Mouse (Mus musculus): Measurements from ENCODE around the gene Slc23a2. TPM values are rescaled to one million over a fixed set of nuclear protein-coding genes. Genes with fewer than 3 reads are reported as not detected.

The Slc23a2 gene
- polyA plus RNA-seq, 1 experiment from 2014 or later: 14.2 TPM

- Histone ChIP-seq H3K4me1 (replicated peaks; ENCODE audit: control insufficient read depth, insufficient read depth, low read length) (no peaks in the 10 kb centered on the region), H3K9ac (ENCODE audit: low read length) (no peak overlapping the region), H3K4me2 (ENCODE audit: low read depth, low read length, severe bottlenecking) (no peak overlapping the region), H3K27me3 (ENCODE audit: control insufficient read depth, insufficient read depth, low read length) (no peaks in the 10 kb centered on the region), H3K27ac (ENCODE audit: low read depth, low read length) (no peak overlapping the region), H3K9me3 (ENCODE audit: control insufficient read depth, low read length) (no peaks in the 10 kb centered on the region), H3K4me3 (ENCODE audit: low read depth, low read length) (no peak overlapping the region), H3K36me3 (ENCODE audit: control insufficient read depth, insufficient read depth, low read length) (no peaks in the 10 kb centered on the region; the same call in 1 of the 2 replicates)
- DNase-seq (ENCODE audit: low spot score): no peak
- ATAC-seq (replicated peaks; ENCODE audit: low FRiP score): no peak
- whole genome bisulfite sequencing: 58% methylated on average over 6 of the region's 6 CpGs
These were observed 137.5 kb downstream of the Slc23a2 start for GRCm38 (mm10) chr2:132007475-132007819.

- Histone ChIP-seq H3K4me2 (ENCODE audit: low read depth, low read length, severe bottlenecking) (no peak overlapping the region), H3K4me1 (replicated peaks; ENCODE audit: control insufficient read depth, insufficient read depth, low read length) (no peaks in the 10 kb centered on the region), H3K27me3 (ENCODE audit: control insufficient read depth, insufficient read depth, low read length) (no peaks in the 10 kb centered on the region), H3K4me3 (ENCODE audit: low read depth, low read length) (no peak overlapping the region), H3K36me3 (ENCODE audit: control insufficient read depth, insufficient read depth, low read length) (no peaks in the 10 kb centered on the region; the same call in 1 of the 2 replicates), H3K27ac (ENCODE audit: low read depth, low read length) (no peak overlapping the region), H3K9me3 (ENCODE audit: control insufficient read depth, low read length) (no peaks in the 10 kb centered on the region), H3K9ac (ENCODE audit: low read length) (no peak overlapping the region)
- 87% methylated on average over 18 of the region's 18 CpGs for WGBS
- DNase-seq (ENCODE audit: low spot score) (no peak), ATAC-seq (replicated peaks; ENCODE audit: low FRiP score) (no peak)
These were observed 138.1 kb downstream of the Slc23a2 start for GRCm38 (mm10) chr2:132006561-132007474.

- 88% methylated on average over 4 of the region's 4 CpGs for WGBS
- DNase-seq (ENCODE audit: low spot score): no peak
- no peaks in the 10 kb centered on the region for H3K4me1 ChIP-seq (replicated peaks; ENCODE audit: control insufficient read depth, insufficient read depth, low read length)
- no peaks in the 10 kb centered on the region for H3K27me3 ChIP-seq (ENCODE audit: control insufficient read depth, insufficient read depth, low read length)
- no peak overlapping the region for H3K4me2 ChIP-seq (ENCODE audit: low read depth, low read length, severe bottlenecking)
- ATAC-seq (replicated peaks; ENCODE audit: low FRiP score): no peak
- no peaks in the 10 kb centered on the region for H3K9me3 ChIP-seq (ENCODE audit: control insufficient read depth, low read length)
- no peak overlapping the region for H3K9ac ChIP-seq (ENCODE audit: low read length)
- H3K27ac ChIP-seq (ENCODE audit: low read depth, low read length): no peak overlapping the region
- no peak overlapping the region for H3K4me3 ChIP-seq (ENCODE audit: low read depth, low read length)
- no peaks in the 10 kb centered on the region; the same call in 1 of the 2 replicates for H3K36me3 ChIP-seq (ENCODE audit: control insufficient read depth, insufficient read depth, low read length)
These were observed 139.5 kb downstream of the Slc23a2 start for GRCm38 (mm10) chr2:132005445-132005844.

- WGBS: 82% methylated on average over 9 of the region's 9 CpGs
- Histone ChIP-seq H3K36me3 (ENCODE audit: control insufficient read depth, insufficient read depth, low read length) (no peaks in the 10 kb centered on the region; the same call in 1 of the 2 replicates), H3K9ac (ENCODE audit: low read length) (no peak overlapping the region), H3K27me3 (ENCODE audit: control insufficient read depth, insufficient read depth, low read length) (no peaks in the 10 kb centered on the region), H3K4me3 (ENCODE audit: low read depth, low read length) (no peak overlapping the region), H3K4me2 (ENCODE audit: low read depth, low read length, severe bottlenecking) (no peak overlapping the region), H3K4me1 (replicated peaks; ENCODE audit: control insufficient read depth, insufficient read depth, low read length) (no peaks in the 10 kb centered on the region), H3K9me3 (ENCODE audit: control insufficient read depth, low read length) (no peaks in the 10 kb centered on the region), H3K27ac (ENCODE audit: low read depth, low read length) (no peak overlapping the region)
- ATAC-seq (replicated peaks; ENCODE audit: low FRiP score): no peak
- no peak for DNase-seq (ENCODE audit: low spot score)
These were observed 140.3 kb downstream of the Slc23a2 start for GRCm38 (mm10) chr2:132004495-132005136.

GRCm38 (mm10) chr2:132003916-132004315 lies 141.0 kb downstream of the Slc23a2 start:
- no peaks in the 10 kb centered on the region; the same call in 1 of the 2 replicates for H3K36me3 ChIP-seq (ENCODE audit: control insufficient read depth, insufficient read depth, low read length)
- no peak overlapping the region for H3K27ac ChIP-seq (ENCODE audit: low read depth, low read length)
- H3K4me2 ChIP-seq (ENCODE audit: low read depth, low read length, severe bottlenecking): no peak overlapping the region
- no peaks in the 10 kb centered on the region for H3K9me3 ChIP-seq (ENCODE audit: control insufficient read depth, low read length)
- no peak for ATAC-seq (replicated peaks; ENCODE audit: low FRiP score)
- H3K9ac ChIP-seq (ENCODE audit: low read length): no peak overlapping the region
- H3K4me1 ChIP-seq (replicated peaks; ENCODE audit: control insufficient read depth, insufficient read depth, low read length): no peaks in the 10 kb centered on the region
- no peaks in the 10 kb centered on the region for H3K27me3 ChIP-seq (ENCODE audit: control insufficient read depth, insufficient read depth, low read length)
- WGBS: 87% methylated on average over 5 of the region's 5 CpGs
- H3K4me3 ChIP-seq (ENCODE audit: low read depth, low read length): no peak overlapping the region
- no peak for DNase-seq (ENCODE audit: low spot score)

Other genes starting within 250 kb of the Slc23a2 start
- gene Prnp, start 235.2 kb downstream of the Slc23a2 start, polyA plus RNA-seq (2014; fragmentation: Nextera tagmentation; extraction: Ambion mirVana): 25.4 and 31.2 TPM in 2 replicates
- not detected in 2 replicates for gene Prn, start 235.2 kb downstream of the Slc23a2 start, polyA plus RNA-seq (2014; fragmentation: Nextera tagmentation; extraction: Ambion mirVana)
- 4.5 and 5.0 TPM in 2 replicates for gene Prnd, start 194.2 kb downstream of the Slc23a2 start, polyA plus RNA-seq (2014; fragmentation: Nextera tagmentation; extraction: Ambion mirVana)
- gene Rassf2, start 114.8 kb downstream of the Slc23a2 start, polyA plus RNA-seq (2014; fragmentation: Nextera tagmentation; extraction: Ambion mirVana): 35.3 and 36.3 TPM in 2 replicates
- 44.5 and 48.5 TPM in 2 replicates for gene Tmem230, start 102.7 kb upstream of the Slc23a2 start, polyA plus RNA-seq (2014; fragmentation: Nextera tagmentation; extraction: Ambion mirVana)
- gene Pcna, start 108.2 kb upstream of the Slc23a2 start, polyA plus RNA-seq (2014; fragmentation: Nextera tagmentation; extraction: Ambion mirVana): 422 and 431 TPM in 2 replicates
- gene Cds2, start 118.0 kb upstream of the Slc23a2 start, polyA plus RNA-seq (2014; fragmentation: Nextera tagmentation; extraction: Ambion mirVana): 28.7 and 30.0 TPM in 2 replicates
- 3.3 TPM in 2 replicates for gene Prokr2, start 240.3 kb upstream of the Slc23a2 start, polyA plus RNA-seq (2014; fragmentation: Nextera tagmentation; extraction: Ambion mirVana)

All from forebrain, embryonic 11.5 days (tissue).